Mouse (Mus musculus): ENCODE measurements around the gene Hhipl1. TPM values are rescaled to one million over a fixed set of nuclear protein-coding genes. Genes with fewer than 3 reads are reported as not detected.
A peak's percentile ranks its signal among the peaks of the same experiment; 100 is the strongest.

The Hhipl1 gene
- polyA plus RNA-seq, 1 experiment from 2014 or later, result 0.55 TPM

DNA sequence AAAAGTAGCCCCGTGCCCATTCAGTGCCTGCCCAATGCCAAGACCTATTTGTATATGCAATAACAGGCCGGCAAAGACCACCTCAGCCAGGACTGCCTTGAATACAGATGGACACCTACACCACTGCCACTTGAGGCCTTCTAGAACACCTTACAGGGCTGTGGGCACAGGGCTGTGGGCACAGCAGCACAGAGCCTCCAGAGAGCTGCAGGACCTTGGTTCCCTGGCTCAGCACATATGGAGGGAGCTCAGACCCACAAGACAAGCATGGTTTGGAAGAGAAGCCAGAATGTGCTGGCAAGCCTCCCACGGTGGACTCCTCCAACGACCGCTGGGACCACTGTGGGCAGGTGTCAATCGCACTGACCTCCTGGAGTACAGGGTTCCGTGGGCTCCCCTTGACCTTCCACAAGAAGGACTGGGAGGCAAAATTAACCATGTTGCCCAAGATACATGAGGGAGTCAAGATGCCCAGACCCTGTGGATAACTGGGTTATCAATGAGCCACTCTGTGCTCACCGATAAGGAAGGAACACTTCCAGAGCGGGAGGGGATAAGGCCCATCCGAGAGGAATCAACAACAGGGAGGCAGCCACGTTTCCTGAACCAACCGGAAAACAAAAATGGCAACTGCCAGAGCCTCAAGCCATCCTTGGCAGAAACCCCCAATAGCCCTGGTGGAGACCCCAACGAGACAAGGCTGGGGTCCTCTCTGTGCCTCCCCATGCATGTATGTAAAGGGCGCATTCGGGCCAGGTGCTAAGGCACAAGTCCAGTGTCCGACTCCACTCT is 34.5 kb upstream of the Hhipl1 start:
- H3K4me3 ChIP-seq (replicated peaks), result no peak overlapping the region
- WGBS, result 78% methylated on average over 16 of the region's 16 CpGs

DNA sequence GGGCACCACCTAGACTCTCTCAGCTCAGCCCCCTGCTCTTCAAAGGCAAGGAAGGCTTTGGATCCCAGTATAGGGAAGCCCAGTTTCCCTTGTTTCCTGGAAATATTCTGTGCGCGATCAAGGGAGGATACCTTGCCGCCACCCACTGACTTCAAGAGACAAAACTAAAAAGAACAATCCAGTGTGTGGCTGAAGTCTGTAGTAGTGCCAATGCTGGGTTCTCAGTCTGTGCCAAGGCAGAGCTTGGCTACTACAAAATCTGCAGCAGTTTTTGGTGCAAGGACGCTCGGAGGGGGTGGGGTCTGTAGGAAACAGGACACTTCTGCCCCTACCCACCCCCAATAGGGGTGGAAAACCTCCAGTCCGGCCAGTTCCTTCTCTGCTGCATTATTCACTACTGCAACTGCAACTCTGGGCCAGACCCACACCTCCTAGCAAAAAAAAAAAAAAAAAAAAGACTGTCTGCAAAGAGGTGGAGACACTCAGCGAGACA is 33.9 kb upstream of the Hhipl1 start:
- Histone ChIP-seq H3K4me3 (replicated peaks) (no peak overlapping the region), H3K4me1 (replicated peaks) (peaks cover 68% of the 10 kb centered on the region), H3K4me2 (replicated peaks) (peak overlapping the region; percentile 96)

More for the DNA sequence above, 34.5 kb upstream of the Hhipl1 start:
- ATAC-seq, result no peak
- Histone ChIP-seq H3K36me3 (no peaks in the 10 kb centered on the region), H3K4me1 (replicated peaks) (peaks cover 67% of the 10 kb centered on the region), H3K9me3 (no peaks in the 10 kb centered on the region), H3K27ac (no peak overlapping the region), H3K4me2 (replicated peaks) (peak overlapping the region; percentile 96), H3K9ac (no peak overlapping the region; the same call in none of the 2 replicates), H3K27me3 (replicated peaks) (no peaks in the 10 kb centered on the region)

DNA sequence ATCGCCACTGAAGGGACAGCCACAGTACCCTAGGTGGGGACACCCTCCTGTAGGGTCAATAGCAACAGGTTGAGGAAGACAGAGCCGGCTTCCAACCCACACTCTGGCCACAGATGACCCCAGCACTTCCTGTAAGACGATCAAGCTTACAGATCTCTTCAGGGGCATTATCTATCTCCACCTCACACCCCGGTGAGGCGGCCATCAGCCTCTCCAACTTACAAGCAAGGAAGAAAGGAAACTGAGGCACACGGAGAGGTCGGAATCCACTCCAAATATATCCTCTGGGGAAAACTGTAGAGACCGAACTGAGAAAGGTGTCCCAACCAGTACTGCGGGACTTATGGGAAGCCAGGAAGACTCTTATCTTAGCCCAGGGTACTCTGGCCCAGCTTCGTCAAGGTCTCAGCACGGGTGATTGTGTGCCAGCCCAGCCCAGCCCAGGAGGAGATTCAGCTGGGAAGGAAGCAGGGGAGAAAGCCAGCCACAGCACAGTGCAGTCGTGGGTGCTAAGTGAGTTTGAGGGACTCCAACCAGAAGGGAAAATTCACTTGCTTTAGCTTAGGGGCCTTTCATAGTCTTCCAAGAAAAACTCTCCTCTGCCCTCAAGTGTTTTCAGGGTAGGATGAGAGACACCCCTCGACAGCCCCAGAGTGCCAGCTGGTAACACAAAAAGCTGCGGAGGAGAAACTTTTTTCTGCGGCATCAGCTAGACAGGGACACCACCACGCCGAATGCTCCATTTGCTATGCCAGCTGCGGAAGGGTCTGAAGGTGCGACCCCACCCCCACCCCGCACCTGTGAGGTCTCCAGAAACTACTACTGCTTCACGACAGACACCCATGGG is 32.4 kb upstream of the Hhipl1 start:
- H3K27ac ChIP-seq, result no peak overlapping the region
- H3K4me3 ChIP-seq (replicated peaks), result peak overlapping the region; percentile 89
- peak overlapping the region; percentile 96 for H3K4me2 ChIP-seq (replicated peaks)
- ATAC-seq, result no peak
- no peaks in the 10 kb centered on the region for H3K36me3 ChIP-seq
- WGBS, result 7% methylated on average over 21 of the region's 21 CpGs
- no peaks in the 10 kb centered on the region for H3K9me3 ChIP-seq
- peaks cover 72% of the 10 kb centered on the region for H3K4me1 ChIP-seq (replicated peaks)
- H3K9ac ChIP-seq, result peak overlapping the region; percentile 86
- no peaks in the 10 kb centered on the region for H3K27me3 ChIP-seq (replicated peaks)

More for the DNA sequence above, 33.9 kb upstream of the Hhipl1 start:
- Histone ChIP-seq H3K36me3 (no peaks in the 10 kb centered on the region), H3K27ac (no peak overlapping the region), H3K27me3 (replicated peaks) (no peaks in the 10 kb centered on the region), H3K9me3 (no peaks in the 10 kb centered on the region), H3K9ac (peak overlapping the region; percentile 32)
- ATAC-seq, result no peak
- 61% methylated on average over 7 of the region's 7 CpGs for WGBS

DNA sequence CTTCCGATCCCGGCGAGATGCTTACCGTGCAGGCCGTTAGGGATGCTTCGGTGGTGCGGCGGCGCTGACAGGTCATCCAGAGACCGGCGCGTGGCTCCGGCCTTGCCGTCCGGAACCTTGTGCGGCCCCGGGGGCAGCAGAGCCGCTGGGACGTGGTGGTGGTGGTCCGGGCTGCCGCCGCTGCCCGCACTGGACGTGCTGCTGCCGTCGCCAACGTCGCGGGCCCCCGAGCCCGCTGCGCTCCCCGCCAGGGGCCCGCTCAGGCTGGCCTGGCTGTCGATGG is 31.8 kb upstream of the Hhipl1 start:
- Histone ChIP-seq H3K36me3 (no peaks in the 10 kb centered on the region), H3K4me3 (replicated peaks) (peak overlapping the region; percentile 89), H3K9ac (peak overlapping the region; percentile 86), H3K27ac (no peak overlapping the region), H3K4me2 (replicated peaks) (peak overlapping the region; percentile 96), H3K27me3 (replicated peaks) (no peaks in the 10 kb centered on the region), H3K9me3 (no peaks in the 10 kb centered on the region), H3K4me1 (replicated peaks) (peaks cover 67% of the 10 kb centered on the region)
- ATAC-seq, result no peak
- under 1% methylated on average over 35 of the region's 35 CpGs for WGBS

DNA sequence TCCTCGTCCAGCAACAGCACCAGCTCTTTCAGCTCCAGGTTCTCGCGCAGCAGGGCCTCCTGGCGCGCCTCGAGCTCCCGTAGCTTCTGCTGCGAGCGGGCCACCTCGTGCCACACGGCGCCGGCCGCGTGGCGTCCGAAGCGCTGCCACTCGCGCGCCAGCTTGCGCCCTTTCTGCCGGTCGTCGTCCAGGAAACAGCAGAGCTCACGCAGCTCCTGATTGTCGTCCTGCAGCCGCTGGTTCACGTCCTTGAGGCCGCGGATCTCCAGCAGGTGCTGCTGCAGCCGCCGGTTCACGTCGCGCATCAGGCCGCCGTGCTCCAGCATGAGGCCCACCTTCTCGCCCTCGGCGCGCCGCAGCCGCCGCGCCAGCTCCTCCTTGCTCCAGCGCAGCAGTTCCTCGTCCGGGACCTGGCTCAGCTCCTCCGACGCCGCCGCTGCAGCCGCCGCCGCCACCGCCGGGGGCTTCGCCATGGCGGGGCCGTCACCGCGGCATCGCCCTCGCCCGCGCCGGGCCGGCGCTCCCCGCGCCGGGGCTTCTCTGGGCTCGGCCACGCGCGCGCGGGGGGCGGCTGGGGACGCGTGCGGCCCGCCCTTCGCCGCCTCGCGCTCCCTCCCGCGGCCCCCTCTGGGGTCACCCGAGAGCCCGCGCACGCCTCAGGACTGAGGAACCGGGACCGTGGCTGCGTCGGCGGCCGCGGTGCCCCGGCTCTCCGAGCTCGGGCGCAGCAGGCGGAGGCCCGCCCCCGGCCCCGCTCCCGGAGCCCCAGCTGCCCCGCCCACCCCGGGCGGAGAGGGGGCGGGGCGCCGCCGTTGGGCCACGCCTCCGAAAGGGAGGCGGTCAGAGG is 31.2 kb upstream of the Hhipl1 start, which contains the start of gene Ccdc85c:
TSS of gene Ccdc85c (minus strand) at position 765 of the 847 bp plus-strand sequence.
- Histone ChIP-seq H3K36me3 (no peaks in the 10 kb centered on the region), H3K4me1 (replicated peaks) (peaks cover 61% of the 10 kb centered on the region)
- peak; percentile 2; the same call in 1 of the 2 replicates for ATAC-seq

DNA sequence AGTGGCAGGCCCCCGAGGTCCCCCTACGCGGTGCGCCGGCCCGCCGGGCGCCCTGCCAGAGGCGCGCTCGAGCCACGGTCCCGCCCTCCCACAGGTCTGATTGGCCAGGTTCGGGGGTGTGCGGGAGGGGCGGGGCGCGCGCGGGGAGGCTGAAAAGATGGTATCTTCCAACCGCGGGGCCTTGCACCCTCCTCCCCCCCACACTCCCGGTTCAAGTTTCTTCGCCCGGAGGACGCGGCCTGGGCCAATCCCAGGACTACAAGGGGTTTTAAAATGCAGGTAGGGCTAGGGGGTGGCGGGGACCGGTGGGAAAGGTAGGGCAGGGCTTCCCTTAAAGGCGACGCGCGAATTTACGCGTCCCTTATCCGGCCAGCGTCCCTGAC is 30.6 kb upstream of the Hhipl1 start:
- Histone ChIP-seq H3K9me3 (no peaks in the 10 kb centered on the region), H3K27ac (peak overlapping the region; percentile 76), H3K9ac (peak overlapping the region; percentile 59), H3K4me2 (replicated peaks) (peak overlapping the region; percentile 96), H3K27me3 (replicated peaks) (no peaks in the 10 kb centered on the region), H3K4me3 (replicated peaks) (peak overlapping the region; percentile 89), H3K36me3 (no peaks in the 10 kb centered on the region), H3K4me1 (replicated peaks) (peaks cover 59% of the 10 kb centered on the region)
- under 1% methylated on average over 37 of the region's 37 CpGs for WGBS
- peak; percentile 96 for ATAC-seq

More for the DNA sequence above, 31.2 kb upstream of the Hhipl1 start, which contains the start of gene Ccdc85c:
- H3K9me3 ChIP-seq, result no peaks in the 10 kb centered on the region
- H3K4me2 ChIP-seq (replicated peaks), result peak within 1 kb of the TSS; percentile 96
- H3K9ac ChIP-seq, result peak within 1 kb of the TSS; percentile 86
- no peaks in the 10 kb centered on the region for H3K27me3 ChIP-seq (replicated peaks)
- WGBS, result under 1% methylated on average over 119 of the region's 120 CpGs
- H3K4me3 ChIP-seq (replicated peaks), result peak within 1 kb of the TSS; percentile 89
- H3K27ac ChIP-seq, result peak within 1 kb of the TSS; percentile 76

DNA sequence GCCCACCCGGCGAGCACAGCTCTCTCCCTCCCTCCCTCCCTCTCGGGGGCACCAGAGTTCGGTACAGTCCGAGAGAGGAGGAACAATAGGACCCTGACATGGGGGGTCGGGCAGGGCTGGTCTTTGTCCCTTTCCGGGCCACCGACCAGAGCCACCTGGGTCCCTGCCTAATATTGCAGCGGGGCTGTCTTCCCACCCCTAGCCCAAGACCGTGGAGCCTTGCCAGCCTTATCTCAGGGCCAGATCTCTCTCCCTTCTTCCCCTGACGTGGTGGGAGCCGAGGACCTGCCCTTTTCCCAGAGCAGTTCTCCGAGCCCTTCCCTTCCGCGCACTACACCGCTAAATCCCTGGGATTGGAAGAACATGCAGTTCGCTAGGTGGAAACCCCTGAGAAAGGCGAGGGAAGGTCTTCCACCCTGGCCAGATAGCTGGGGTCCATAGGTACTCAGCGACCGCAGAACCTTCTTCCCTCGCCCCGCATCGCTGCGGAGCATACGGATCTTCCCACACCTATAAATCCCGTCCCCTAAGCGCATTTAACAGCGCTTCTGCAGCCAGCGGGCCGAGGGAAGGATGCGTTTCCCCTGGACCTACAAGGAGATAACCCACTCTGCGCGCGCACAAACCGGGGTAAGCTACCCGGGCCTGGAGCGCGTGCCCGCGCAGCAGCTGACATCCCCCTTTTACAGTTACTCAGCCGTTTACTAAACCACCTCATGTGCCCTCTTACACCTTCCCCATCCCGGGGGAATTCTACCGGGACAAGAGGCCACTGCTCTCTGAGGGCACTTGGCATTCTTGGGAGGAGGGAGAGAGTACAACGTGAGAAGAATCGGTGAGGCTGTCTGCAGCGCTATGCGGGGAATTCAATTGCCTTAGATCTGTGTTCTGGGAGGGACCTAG is 29.9 kb upstream of the Hhipl1 start:
- Histone ChIP-seq H3K9ac (peak overlapping the region; percentile 59), H3K4me1 (replicated peaks) (peaks cover 53% of the 10 kb centered on the region), H3K9me3 (no peaks in the 10 kb centered on the region), H3K27ac (peak overlapping the region; percentile 76), H3K4me3 (replicated peaks) (peak overlapping the region; percentile 89), H3K4me2 (replicated peaks) (peak overlapping the region; percentile 96), H3K27me3 (replicated peaks) (no peaks in the 10 kb centered on the region), H3K36me3 (no peaks in the 10 kb centered on the region)
- WGBS, result 1% methylated on average over 46 of the region's 47 CpGs
- ATAC-seq, result peak; percentile 28

DNA sequence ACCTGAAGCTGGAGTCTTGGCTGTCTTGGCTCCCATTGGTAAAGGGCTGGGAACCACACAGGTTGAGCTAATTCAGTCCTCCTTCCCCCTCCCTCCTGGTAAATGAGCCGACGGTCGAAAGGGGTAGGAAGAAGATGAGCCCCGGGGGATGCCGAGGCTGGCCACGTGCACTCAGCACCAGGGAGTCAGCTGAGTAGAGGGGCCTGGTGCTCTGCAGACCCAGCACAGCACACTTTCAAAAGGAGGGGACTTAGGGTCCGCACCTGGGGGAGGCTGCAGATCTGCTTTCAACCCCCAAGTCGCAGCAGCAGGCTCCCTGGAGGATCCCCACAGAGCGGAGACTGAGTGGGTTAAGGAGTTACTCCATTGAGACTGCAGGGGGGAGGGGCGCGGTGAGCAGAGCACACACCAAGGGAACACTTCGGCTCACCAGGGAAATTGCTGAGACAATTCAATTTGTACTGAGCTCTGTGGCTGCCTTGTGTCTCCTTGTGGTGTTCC is 28.7 kb upstream of the Hhipl1 start:
- H3K9me3 ChIP-seq, result no peaks in the 10 kb centered on the region
- H3K27me3 ChIP-seq (replicated peaks), result no peaks in the 10 kb centered on the region
- peak overlapping the region; percentile 96 for H3K4me2 ChIP-seq (replicated peaks)
- H3K4me3 ChIP-seq (replicated peaks), result no peak overlapping the region
- H3K36me3 ChIP-seq, result no peaks in the 10 kb centered on the region
- no peak for ATAC-seq
- peaks cover 42% of the 10 kb centered on the region for H3K4me1 ChIP-seq (replicated peaks)
- no peak overlapping the region; the same call in 1 of the 2 replicates for H3K9ac ChIP-seq
- WGBS, result 19% methylated on average over 12 of the region's 12 CpGs
- H3K27ac ChIP-seq, result no peak overlapping the region

DNA sequence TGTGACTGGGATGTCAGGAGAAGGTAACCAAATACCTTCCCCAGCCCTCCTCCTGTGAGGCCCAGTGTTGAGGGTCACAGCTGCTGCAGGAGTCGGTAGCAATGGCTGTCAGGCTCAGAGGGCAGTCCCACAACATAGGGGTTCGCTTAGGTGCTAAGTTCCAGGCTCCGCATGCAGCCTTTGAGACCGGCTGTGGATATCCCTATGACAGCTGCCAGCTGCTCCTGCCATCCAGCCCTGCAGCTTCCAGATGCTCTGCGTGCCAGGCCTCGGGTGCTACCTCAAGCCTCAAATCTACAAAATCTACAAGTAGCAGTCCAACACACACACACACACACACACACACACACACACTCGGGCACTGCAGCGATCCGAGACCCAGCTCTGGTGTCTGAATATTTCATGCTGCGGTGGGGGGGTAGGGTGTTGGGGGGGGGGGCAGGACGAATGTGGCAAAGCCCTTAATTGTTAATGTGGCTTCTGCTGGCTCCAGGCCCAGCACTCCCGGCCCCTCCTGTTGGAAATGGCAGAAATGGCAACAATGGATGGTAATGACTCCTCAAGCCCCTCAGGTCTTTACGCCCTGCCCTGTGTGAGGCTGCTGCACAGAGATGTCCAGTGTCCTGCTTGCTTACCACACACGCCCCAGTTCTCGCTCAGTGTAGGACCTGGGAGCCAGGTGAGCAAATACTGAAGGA is 27.7 kb upstream of the Hhipl1 start:
- Histone ChIP-seq H3K9me3 (no peaks in the 10 kb centered on the region), H3K27ac (no peak overlapping the region), H3K27me3 (replicated peaks) (no peaks in the 10 kb centered on the region), H3K4me1 (replicated peaks) (peaks cover 32% of the 10 kb centered on the region), H3K36me3 (no peaks in the 10 kb centered on the region), H3K9ac (no peak overlapping the region; the same call in 1 of the 2 replicates), H3K4me2 (replicated peaks) (0 out of 2 replicates have a peak overlapping the region, but pooled peaks have one; percentile 96), H3K4me3 (replicated peaks) (no peak overlapping the region)
- no peak for ATAC-seq
- WGBS, result 53% methylated on average over 15 of the region's 15 CpGs

DNA sequence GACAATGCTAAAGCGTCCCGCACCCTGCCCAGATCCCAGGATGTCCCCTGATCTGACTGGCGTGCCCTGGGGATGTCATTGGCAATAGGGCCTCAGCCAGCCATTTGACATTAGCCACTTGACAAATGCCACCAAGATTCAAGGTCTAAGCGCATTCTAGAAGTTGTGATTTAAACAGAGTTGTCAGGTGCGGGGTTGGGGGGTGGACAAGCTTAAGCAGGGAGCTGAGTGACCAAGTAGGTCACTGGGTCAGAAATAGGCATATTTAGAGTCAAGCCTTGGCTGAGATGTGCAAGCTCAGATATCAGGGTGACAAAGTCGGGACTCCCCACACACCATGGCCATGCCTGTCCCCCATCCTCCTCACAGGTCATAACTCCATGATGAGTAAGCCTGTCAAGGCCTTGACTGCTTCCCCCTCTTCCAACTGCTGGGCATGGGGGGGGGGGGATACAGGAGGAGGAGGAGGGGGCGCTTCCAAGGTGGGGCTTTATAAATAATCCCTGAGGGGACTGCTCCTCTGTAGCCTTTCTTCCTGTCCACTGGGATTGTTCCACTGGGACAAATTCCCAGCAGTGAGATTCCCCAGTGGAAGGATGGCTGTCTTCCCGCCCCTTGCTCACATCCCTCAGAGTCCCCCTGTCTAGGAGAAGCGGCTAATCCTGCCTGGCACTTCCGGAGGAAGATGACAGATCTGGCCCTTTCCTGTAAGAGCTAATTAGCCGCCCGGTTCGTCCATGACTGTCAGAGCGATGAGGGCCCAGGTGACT is 21.4 kb upstream of the Hhipl1 start:
- Histone ChIP-seq H3K36me3 (no peaks in the 10 kb centered on the region), H3K4me2 (replicated peaks) (no peak overlapping the region), H3K4me1 (replicated peaks) (peaks cover 11% of the 10 kb centered on the region), H3K4me3 (replicated peaks) (no peak overlapping the region), H3K9ac (no peak overlapping the region), H3K27me3 (replicated peaks) (no peaks in the 10 kb centered on the region), H3K27ac (no peak overlapping the region), H3K9me3 (no peaks in the 10 kb centered on the region)
- no peak for ATAC-seq
- 45% methylated on average over 14 of the region's 14 CpGs for WGBS
